In the genomic region with DNA sequence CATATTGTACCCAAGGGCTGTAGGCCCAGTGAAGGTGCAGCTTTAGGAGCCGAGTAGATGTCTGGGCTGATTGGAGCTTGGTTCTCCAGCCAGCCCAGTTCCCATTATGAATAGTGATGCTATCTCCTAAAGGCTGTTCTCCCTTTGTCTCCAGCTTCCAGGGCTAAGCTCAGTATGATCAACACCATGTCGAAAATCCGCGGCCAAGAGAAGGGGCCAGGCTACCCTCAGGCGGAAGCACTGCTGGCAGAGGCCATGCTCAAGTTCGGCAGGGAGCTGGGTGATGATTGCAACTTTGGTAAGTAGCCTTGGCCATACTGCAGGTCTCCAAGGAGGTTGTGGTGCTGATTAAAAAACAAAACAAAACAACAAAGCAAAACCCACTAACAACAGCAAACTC, we compare ENCODE assay signal across 23 mouse cellular contexts.
DNase-seq lines count a peak whose midpoint lies in the region; ATAC-seq and TF ChIP-seq lines count a peak whose summit lies in the region.
"Had no signal": no experiment of that assay in that cellular context is flagged by ENCODE, and none has a peak within 500 bp of the region (broad histone marks: within the 10 kb centered on the region; RNA-seq: fewer than 3 reads in every experiment).

No protein-coding gene starts in this region.

- no peak overlapping the region for H3K4me3 ChIP-seq in forebrain, postnatal 0 days (ENCODE audit: low read depth, low read length)
- H3K4me3 ChIP-seq in forebrain, embryonic 14.5 days (ENCODE audit: low read depth, low read length) = no peak overlapping the region
- H3K4me3 ChIP-seq: embryonic facial prominence, embryonic 13.5 days; embryonic facial prominence, embryonic 15.5 days; erythroblast, embryonic 14.5 days; forebrain, embryonic 10.5 days; forebrain, embryonic 13.5 days had no signal

- no peaks in the 10 kb centered on the region for H3K4me1 ChIP-seq in forebrain, postnatal 0 days (ENCODE audit: insufficient read depth)
- no peaks in the 10 kb centered on the region for H3K4me1 ChIP-seq in forebrain, embryonic 14.5 days (ENCODE audit: control insufficient read depth, insufficient read depth, low read length)
- H3K4me1 ChIP-seq: embryonic facial prominence, embryonic 13.5 days; embryonic facial prominence, embryonic 15.5 days; forebrain, embryonic 10.5 days; forebrain, embryonic 13.5 days had no signal

- peak; percentile 50 to 69 for DNase-seq in cerebellum, postnatal 10 days
- DNase-seq in cerebellum, adult 8-10 months = no peak
- no peak for DNase-seq in forebrain, postnatal 0 days
- DNase-seq in forebrain, embryonic 14.5 days (ENCODE audit: low spot score) = no peak
- DNase-seq in left cerebral cortex, postnatal 4 days = peak; percentile 30
- DNase-seq in left cerebral cortex, adult 18-20 months (ENCODE audit: low spot score in 2 of 2) = no peak
- DNase-seq: adrenal gland, adult 8-10 months; adrenal gland, postnatal 14 days; adrenal gland, postnatal 36 days; B cell, adult 2 months; cerebellum, adult 11 months; cerebellum, postnatal 36 days; embryo, embryonic 11 days had no signal

- 0 out of 2 replicates have a peak, but pooled peaks have one; percentile 16 for ATAC-seq in forebrain, postnatal 0 days
- no peak for ATAC-seq in forebrain, embryonic 14.5 days
- ATAC-seq: activated CD4-positive, CD25-positive, alpha-beta regulatory T cell, adult 4 months; CD4-positive, CD25-positive, alpha-beta regulatory T cell, adult 4 months; forebrain, embryonic 13.5 days; Patski had no signal

- no peak for TF ChIP-seq CTCF in forebrain, postnatal 0 days (IDR thresholded peaks at IDR 0.05; ENCODE audit: low read depth)

- no peaks in the 10 kb centered on the region for H3K27me3 ChIP-seq in forebrain, postnatal 0 days (ENCODE audit: insufficient read depth, low read length)
- H3K27me3 ChIP-seq in forebrain, embryonic 14.5 days (replicated peaks; ENCODE audit: control insufficient read depth, insufficient read depth, low read length) = no peaks in the 10 kb centered on the region
- H3K27me3 ChIP-seq: CH12.LX; embryonic facial prominence, embryonic 13.5 days; embryonic facial prominence, embryonic 15.5 days; forebrain, embryonic 13.5 days; Patski had no signal

- no peaks in the 10 kb centered on the region for H3K9me3 ChIP-seq in forebrain, postnatal 0 days (ENCODE audit: low read length)
- H3K9me3 ChIP-seq in forebrain, embryonic 14.5 days (replicated peaks; ENCODE audit: control insufficient read depth, low read length) = no peaks in the 10 kb centered on the region
- H3K9me3 ChIP-seq: embryonic facial prominence, embryonic 13.5 days; embryonic facial prominence, embryonic 15.5 days; forebrain, embryonic 10.5 days; forebrain, embryonic 13.5 days had no signal

- no peak overlapping the region for H3K9ac ChIP-seq in forebrain, postnatal 0 days
- no peak overlapping the region for H3K9ac ChIP-seq in forebrain, embryonic 14.5 days (ENCODE audit: low read length)
- H3K9ac ChIP-seq: embryonic facial prominence, embryonic 13.5 days; embryonic facial prominence, embryonic 15.5 days; forebrain, embryonic 13.5 days had no signal

- 73% methylated on average over 6 of the region's 6 CpGs for WGBS in forebrain, postnatal 0 days
- WGBS in forebrain, embryonic 14.5 days = 85% methylated on average over 6 of the region's 6 CpGs

- peaks cover 12% of the 10 kb centered on the region; the same call in 1 of the 2 replicates for H3K36me3 ChIP-seq in forebrain, postnatal 0 days (ENCODE audit: insufficient read depth)
- H3K36me3 ChIP-seq in forebrain, embryonic 14.5 days (ENCODE audit: control insufficient read depth, insufficient read depth, low read length) = no peaks in the 10 kb centered on the region
- H3K36me3 ChIP-seq: embryonic facial prominence, embryonic 13.5 days; embryonic facial prominence, embryonic 15.5 days; forebrain, embryonic 10.5 days; G1E had no signal

- intact Hi-C loops in left cerebral cortex, postnatal 4 days (cut with DNase I) = no loop called here

- no peak overlapping the region for H3K27ac ChIP-seq in forebrain, postnatal 0 days (ENCODE audit: low read depth, low read length)
- H3K27ac ChIP-seq in forebrain, embryonic 14.5 days (ENCODE audit: low read depth, low read length) = no peak overlapping the region
- H3K27ac ChIP-seq: embryonic facial prominence, embryonic 13.5 days; embryonic facial prominence, embryonic 15.5 days; forebrain, embryonic 10.5 days; forebrain, embryonic 13.5 days had no signal

- H3K4me2 ChIP-seq in forebrain, postnatal 0 days (ENCODE audit: low read depth) = no peak overlapping the region
- no peak overlapping the region for H3K4me2 ChIP-seq in forebrain, embryonic 14.5 days (ENCODE audit: low read length)
- H3K4me2 ChIP-seq: embryonic facial prominence, embryonic 13.5 days; embryonic facial prominence, embryonic 15.5 days; forebrain, embryonic 13.5 days had no signal

Comparison
In these comparisons a context has a peak if more than half of its experiments do, and no peak if none do; other contexts are left out.
1. DNase-seq: peak in cerebellum, postnatal 10 days (2 of 2) and left cerebral cortex, postnatal 4 days (single experiment); none in cerebellum, adult 8-10 months (single experiment), forebrain, postnatal 0 days (single experiment), forebrain, embryonic 14.5 days (single experiment) and left cerebral cortex, adult 18-20 months (0 of 2).